Mouse (Mus musculus): ENCODE results near the gene Gm14399. TPM values are rescaled to one million over a fixed set of nuclear protein-coding genes. Genes with fewer than 3 reads are reported as not detected.
"Not testable (repeated sequence)": the region's sequence is repeated elsewhere in the genome, so short reads cannot be mapped to it uniquely, and the experiment has no call there.

Gm14399 gene
- polyA plus RNA-seq (2014; fragmentation: Nextera tagmentation; extraction: Ambion mirVana), result 3.0 and 3.5 TPM in 2 replicates

DNA sequence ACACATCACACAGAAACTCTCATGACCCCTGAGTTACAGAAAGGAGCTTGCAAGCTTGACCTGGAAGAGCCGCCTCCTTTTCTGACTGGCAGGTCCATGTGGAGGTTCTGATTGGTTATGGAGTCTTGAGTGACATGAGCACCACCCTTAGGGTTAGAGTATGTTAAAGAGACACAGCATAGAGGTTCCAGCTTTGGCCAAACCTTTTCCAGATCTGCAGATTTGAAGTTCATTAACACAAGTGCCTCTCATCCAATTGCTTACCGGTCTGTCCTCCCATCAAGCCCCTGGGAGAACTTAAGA, at the start of gene Gm14399:
Gm14399 (minus strand) TSS at position 20 of the 303 bp plus-strand sequence.
- 0% methylated on average over 1 of the region's 2 CpGs for WGBS
- not testable (repeated sequence) for H3K9ac ChIP-seq (ENCODE audit: low read length); DNase-seq (ENCODE audit: low spot score); H3K27ac ChIP-seq (ENCODE audit: low read depth, low read length); H3K27me3 ChIP-seq (ENCODE audit: control insufficient read depth, insufficient read depth, low read length); H3K4me1 ChIP-seq (ENCODE audit: control insufficient read depth, insufficient read depth, low read length); H3K36me3 ChIP-seq (ENCODE audit: control insufficient read depth, insufficient read depth, low read length); ATAC-seq (ENCODE audit: insufficient read depth, low FRiP score, low TSS enrichment); H3K9me3 ChIP-seq (ENCODE audit: control insufficient read depth, low read length)
- peak within 1 kb of the TSS; percentile 34 for H3K4me3 ChIP-seq (ENCODE audit: low read depth, low read length)
- peak within 1 kb of the TSS; percentile 30; the same call in 1 of the 2 replicates for H3K4me2 ChIP-seq (ENCODE audit: low read depth)

DNA sequence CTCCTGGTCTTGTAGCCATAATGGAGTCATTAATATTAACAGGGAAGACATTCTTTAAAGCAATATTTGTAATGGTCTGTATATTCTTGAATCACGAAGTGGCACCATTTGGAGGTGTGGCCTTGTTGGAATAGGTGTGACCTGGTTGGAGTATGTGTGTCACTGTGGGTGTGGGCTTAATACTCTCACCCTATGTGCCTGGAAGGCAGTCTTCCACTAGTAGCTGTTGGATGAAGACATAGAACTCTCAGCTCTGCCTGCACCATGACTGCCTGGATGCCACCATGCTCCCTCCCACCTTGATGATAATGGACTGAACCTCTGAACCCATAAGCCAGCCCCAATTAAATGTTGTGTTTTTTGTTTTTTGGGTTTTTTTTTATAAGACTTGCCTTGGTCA, 37.2 kb upstream of the Gm14399 start:
- not testable (repeated sequence) for H3K9ac ChIP-seq (ENCODE audit: low read length); H3K4me2 ChIP-seq (ENCODE audit: low read depth); H3K9me3 ChIP-seq (ENCODE audit: control insufficient read depth, low read length); DNase-seq (ENCODE audit: low spot score); H3K36me3 ChIP-seq (ENCODE audit: control insufficient read depth, insufficient read depth, low read length); H3K4me3 ChIP-seq (ENCODE audit: low read depth, low read length); H3K27me3 ChIP-seq (ENCODE audit: control insufficient read depth, insufficient read depth, low read length); H3K27ac ChIP-seq (ENCODE audit: low read depth, low read length); H3K4me1 ChIP-seq (ENCODE audit: control insufficient read depth, insufficient read depth, low read length); ATAC-seq (ENCODE audit: insufficient read depth, low FRiP score, low TSS enrichment)
- WGBS, result 53% methylated on average over 1 of the region's 1 CpGs

DNA sequence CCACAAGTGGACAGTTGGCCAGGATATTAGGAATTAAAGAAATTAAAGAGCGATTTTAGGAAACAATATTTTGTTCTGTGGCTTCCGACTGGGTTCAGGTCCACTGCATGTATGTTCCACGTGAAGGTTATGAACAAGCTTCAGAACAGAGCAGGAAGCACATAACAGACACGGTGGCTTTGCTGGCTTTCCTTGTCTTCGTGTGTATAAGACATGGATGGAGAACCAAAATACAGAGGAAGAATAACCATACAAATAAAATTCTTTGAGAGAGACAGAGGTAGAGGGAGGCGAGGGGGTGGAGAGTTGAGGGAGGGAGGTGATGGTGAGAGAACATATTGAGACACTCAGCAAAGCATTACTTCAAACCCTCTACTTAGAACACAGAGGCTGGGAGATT, 34.5 kb upstream of the Gm14399 start:
- H3K9ac ChIP-seq (ENCODE audit: low read length), result no peak overlapping the region
- 86% methylated on average over 6 of the region's 6 CpGs for WGBS
- no peaks in the 10 kb centered on the region for H3K27me3 ChIP-seq (ENCODE audit: control insufficient read depth, insufficient read depth, low read length)
- H3K36me3 ChIP-seq (ENCODE audit: control insufficient read depth, insufficient read depth, low read length), result no peaks in the 10 kb centered on the region
- ATAC-seq (ENCODE audit: insufficient read depth, low FRiP score, low TSS enrichment), result no peak
- DNase-seq (ENCODE audit: low spot score), result no peak
- no peaks in the 10 kb centered on the region for H3K9me3 ChIP-seq (ENCODE audit: control insufficient read depth, low read length)
- no peaks in the 10 kb centered on the region for H3K4me1 ChIP-seq (ENCODE audit: control insufficient read depth, insufficient read depth, low read length)
- no peak overlapping the region for H3K4me3 ChIP-seq (ENCODE audit: low read depth, low read length)
- H3K4me2 ChIP-seq (ENCODE audit: low read depth), result no peak overlapping the region
- no peak overlapping the region for H3K27ac ChIP-seq (ENCODE audit: low read depth, low read length)

DNA sequence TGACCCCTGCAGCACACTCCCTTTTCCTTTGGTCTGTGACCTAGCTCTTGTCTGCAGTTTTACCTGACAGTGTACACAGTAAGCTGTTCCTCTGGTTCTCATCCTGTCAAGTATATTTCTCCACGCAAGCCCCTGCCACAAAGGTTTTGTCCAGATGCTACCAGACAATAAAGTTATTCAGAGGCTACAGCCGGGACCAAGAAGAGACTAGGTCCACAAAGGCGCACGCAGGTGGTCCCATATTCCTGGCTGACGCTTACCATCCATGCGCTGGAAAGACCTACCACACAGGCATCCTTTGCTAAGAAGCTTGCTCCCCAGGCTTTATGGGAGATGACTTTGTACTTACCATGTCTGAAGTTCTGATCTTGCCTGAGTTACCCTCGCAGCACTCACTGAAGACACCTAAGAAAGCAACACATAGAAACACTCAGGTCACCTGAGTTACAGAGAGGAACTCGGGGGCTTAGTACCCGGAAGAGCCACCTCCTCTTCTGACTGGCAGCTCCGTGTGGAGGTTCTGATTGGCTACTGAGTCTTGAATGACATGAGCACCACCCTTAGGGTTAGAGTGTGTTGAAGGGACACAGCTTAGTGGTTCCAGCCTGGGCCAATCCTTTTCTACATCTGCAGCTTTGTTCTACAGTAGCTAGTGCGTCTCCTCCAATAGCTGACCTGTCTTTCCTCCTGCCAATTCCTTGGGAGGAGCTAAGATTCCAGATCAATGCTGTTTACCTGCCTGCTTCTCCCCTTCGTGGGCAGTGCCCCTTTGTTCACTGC, 33.8 kb upstream of the Gm14399 start, which contains the start of gene Gm14443:
Gm14443 (minus strand) TSS at position 471 of the 780 bp plus-strand sequence.
- ATAC-seq (ENCODE audit: insufficient read depth, low FRiP score, low TSS enrichment); H3K9ac ChIP-seq (ENCODE audit: low read length); H3K9me3 ChIP-seq (ENCODE audit: control insufficient read depth, low read length); H3K27me3 ChIP-seq (ENCODE audit: control insufficient read depth, insufficient read depth, low read length); H3K4me1 ChIP-seq (ENCODE audit: control insufficient read depth, insufficient read depth, low read length); H3K4me3 ChIP-seq (ENCODE audit: low read depth, low read length); H3K27ac ChIP-seq (ENCODE audit: low read depth, low read length); DNase-seq (ENCODE audit: low spot score); H3K36me3 ChIP-seq (ENCODE audit: control insufficient read depth, insufficient read depth, low read length); H3K4me2 ChIP-seq (ENCODE audit: low read depth): not testable (repeated sequence)
- 74% methylated on average over 12 of the region's 12 CpGs for WGBS

DNA sequence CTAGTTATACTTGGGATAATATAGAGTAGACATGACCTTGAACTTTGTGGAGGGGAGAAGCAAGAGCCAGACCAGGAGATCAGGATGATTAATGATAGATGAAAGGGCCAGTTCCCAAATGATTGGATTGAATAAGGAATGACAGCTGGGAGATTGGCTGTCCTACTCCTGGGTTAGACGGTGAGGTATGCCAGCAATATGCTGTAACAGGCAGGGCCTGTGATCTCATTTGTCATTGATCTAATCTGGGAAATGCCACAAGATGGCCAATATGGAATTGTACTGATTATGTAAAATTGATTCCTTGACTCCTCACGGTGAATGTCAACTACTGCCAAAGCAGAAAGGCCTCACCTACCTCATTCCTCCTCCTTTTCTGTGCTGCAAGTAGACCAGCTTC, 32.2 kb upstream of the Gm14399 start:
- not testable (repeated sequence) for H3K4me2 ChIP-seq (ENCODE audit: low read depth); H3K4me1 ChIP-seq (ENCODE audit: control insufficient read depth, insufficient read depth, low read length); H3K9ac ChIP-seq (ENCODE audit: low read length); H3K36me3 ChIP-seq (ENCODE audit: control insufficient read depth, insufficient read depth, low read length); DNase-seq (ENCODE audit: low spot score); H3K9me3 ChIP-seq (ENCODE audit: control insufficient read depth, low read length); H3K27ac ChIP-seq (ENCODE audit: low read depth, low read length); H3K4me3 ChIP-seq (ENCODE audit: low read depth, low read length); H3K27me3 ChIP-seq (ENCODE audit: control insufficient read depth, insufficient read depth, low read length); ATAC-seq (ENCODE audit: insufficient read depth, low FRiP score, low TSS enrichment)
- 78% methylated on average over 2 of the region's 2 CpGs for WGBS

DNA sequence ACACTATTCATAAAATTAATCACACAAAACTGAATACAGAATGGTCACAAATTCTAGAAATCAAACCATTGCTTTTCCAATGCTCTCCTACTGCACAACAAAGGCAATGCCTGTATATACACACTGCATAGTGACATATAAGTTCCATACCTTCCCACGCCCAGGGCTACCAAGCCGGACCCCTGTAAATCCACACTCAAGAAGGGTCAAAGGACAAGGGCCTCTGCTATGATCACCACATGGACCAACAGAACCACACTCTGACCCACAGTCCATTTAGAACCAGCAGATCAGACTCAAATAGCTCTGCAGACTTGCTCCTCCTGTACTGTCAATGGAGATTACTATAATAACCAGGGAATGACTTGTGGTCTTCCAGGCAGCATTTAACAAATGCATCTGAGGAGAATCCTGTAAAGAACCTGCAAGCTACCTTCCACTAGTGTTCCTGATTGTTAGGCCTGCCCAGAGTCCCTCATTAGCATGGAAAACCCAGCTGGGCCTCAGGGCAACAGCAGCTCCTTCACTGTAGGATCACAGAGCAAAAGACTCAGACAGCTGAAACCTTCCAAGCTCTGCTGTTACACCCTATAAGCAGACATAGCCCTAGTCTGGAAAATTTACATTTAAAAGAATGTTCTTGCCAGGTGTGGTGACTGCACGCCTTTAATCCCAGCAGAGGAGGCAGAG, 31.2 kb upstream of the Gm14399 start:
- H3K9me3 ChIP-seq (ENCODE audit: control insufficient read depth, low read length); ATAC-seq (ENCODE audit: insufficient read depth, low FRiP score, low TSS enrichment); DNase-seq (ENCODE audit: low spot score); H3K4me1 ChIP-seq (ENCODE audit: control insufficient read depth, insufficient read depth, low read length); H3K27ac ChIP-seq (ENCODE audit: low read depth, low read length); H3K9ac ChIP-seq (ENCODE audit: low read length); H3K27me3 ChIP-seq (ENCODE audit: control insufficient read depth, insufficient read depth, low read length); H3K36me3 ChIP-seq (ENCODE audit: control insufficient read depth, insufficient read depth, low read length); H3K4me3 ChIP-seq (ENCODE audit: low read depth, low read length); H3K4me2 ChIP-seq (ENCODE audit: low read depth): not testable (repeated sequence)
- 85% methylated on average over 3 of the region's 3 CpGs for WGBS

DNA sequence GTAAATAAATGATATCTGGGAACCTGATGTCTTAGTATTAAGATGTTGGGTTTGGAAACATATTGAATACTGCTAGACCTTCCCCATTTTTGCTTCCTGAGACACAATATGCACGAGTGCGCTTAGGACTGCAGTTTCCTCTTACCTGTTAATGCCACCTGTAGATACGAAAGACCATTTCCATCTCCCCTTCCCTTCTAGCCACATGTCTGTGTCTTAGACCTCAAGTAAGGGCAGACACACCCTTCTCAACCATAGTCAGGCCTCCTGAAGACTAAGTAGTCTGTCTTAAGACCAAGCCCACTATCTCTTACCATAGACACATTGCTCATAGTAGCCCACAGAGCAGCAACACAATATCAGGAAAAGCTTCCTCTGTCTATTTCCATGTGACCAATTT, 30.3 kb upstream of the Gm14399 start:
- Histone ChIP-seq H3K27me3 (ENCODE audit: control insufficient read depth, insufficient read depth, low read length) (no peaks in the 10 kb centered on the region), H3K9me3 (ENCODE audit: control insufficient read depth, low read length) (no peaks in the 10 kb centered on the region), H3K4me3 (ENCODE audit: low read depth, low read length) (no peak overlapping the region), H3K4me2 (ENCODE audit: low read depth) (no peak overlapping the region), H3K9ac (ENCODE audit: low read length) (no peak overlapping the region), H3K4me1 (ENCODE audit: control insufficient read depth, insufficient read depth, low read length) (no peaks in the 10 kb centered on the region), H3K27ac (ENCODE audit: low read depth, low read length) (no peak overlapping the region), H3K36me3 (ENCODE audit: control insufficient read depth, insufficient read depth, low read length) (no peaks in the 10 kb centered on the region)
- 90% methylated on average over 3 of the region's 3 CpGs for WGBS
- no peak for ATAC-seq (ENCODE audit: insufficient read depth, low FRiP score, low TSS enrichment)
- no peak for DNase-seq (ENCODE audit: low spot score)

DNA sequence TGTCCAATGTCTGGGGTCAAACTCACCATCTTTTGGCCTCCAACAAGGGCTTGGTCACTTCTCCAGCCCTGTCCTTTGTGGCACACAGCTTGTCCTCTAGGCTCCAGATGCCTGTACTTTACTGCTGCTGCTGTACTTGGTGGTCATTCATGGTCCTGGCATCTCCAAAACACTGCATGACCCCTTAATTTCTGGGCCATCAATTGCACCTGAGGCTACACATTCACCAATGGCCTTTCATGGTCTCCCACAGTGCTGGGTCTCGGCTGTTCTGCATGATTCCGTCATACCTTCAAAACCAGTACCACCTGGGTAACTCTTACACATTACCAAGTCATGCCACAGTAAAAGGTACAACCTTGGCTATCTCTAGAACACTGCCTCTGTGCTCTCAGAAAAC, 25.1 kb upstream of the Gm14399 start:
- H3K9ac ChIP-seq (ENCODE audit: low read length); ATAC-seq (ENCODE audit: insufficient read depth, low FRiP score, low TSS enrichment); DNase-seq (ENCODE audit: low spot score); H3K36me3 ChIP-seq (ENCODE audit: control insufficient read depth, insufficient read depth, low read length); H3K4me1 ChIP-seq (ENCODE audit: control insufficient read depth, insufficient read depth, low read length); H3K4me2 ChIP-seq (ENCODE audit: low read depth); H3K27ac ChIP-seq (ENCODE audit: low read depth, low read length); H3K27me3 ChIP-seq (ENCODE audit: control insufficient read depth, insufficient read depth, low read length); H3K9me3 ChIP-seq (ENCODE audit: control insufficient read depth, low read length); H3K4me3 ChIP-seq (ENCODE audit: low read depth, low read length): not testable (repeated sequence)
- WGBS, result 85% methylated on average over 2 of the region's 2 CpGs

DNA sequence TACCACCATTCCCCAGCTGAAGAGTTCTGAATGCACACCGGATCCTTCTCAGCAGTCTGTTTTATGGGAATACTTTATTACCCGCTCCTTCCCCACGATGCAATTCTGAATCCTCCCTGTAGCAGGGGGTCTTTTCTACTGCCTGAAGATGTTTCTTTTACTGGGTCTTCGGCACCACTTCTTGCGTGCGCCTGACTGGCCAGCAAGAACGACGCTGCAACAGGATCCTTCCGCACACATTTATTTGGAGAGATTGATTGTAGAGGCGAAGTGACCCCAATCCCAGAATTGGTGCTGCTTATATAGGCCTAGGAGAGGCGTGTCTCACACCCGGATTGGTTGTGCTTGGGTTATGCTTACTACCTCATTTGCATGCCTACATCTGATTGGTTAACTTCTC, 23.3 kb upstream of the Gm14399 start:
- not testable (repeated sequence) for H3K4me1 ChIP-seq (ENCODE audit: control insufficient read depth, insufficient read depth, low read length); H3K4me3 ChIP-seq (ENCODE audit: low read depth, low read length); H3K27me3 ChIP-seq (ENCODE audit: control insufficient read depth, insufficient read depth, low read length); ATAC-seq (ENCODE audit: insufficient read depth, low FRiP score, low TSS enrichment); H3K4me2 ChIP-seq (ENCODE audit: low read depth); H3K36me3 ChIP-seq (ENCODE audit: control insufficient read depth, insufficient read depth, low read length); H3K9ac ChIP-seq (ENCODE audit: low read length); H3K27ac ChIP-seq (ENCODE audit: low read depth, low read length); H3K9me3 ChIP-seq (ENCODE audit: control insufficient read depth, low read length); DNase-seq (ENCODE audit: low spot score)
- 92% methylated on average over 12 of the region's 12 CpGs for WGBS

All from neural tube, embryonic 11.5 days (tissue).